Mouse (Mus musculus): ENCODE data around the gene Tsr2.

Gene Tsr2

DNA sequence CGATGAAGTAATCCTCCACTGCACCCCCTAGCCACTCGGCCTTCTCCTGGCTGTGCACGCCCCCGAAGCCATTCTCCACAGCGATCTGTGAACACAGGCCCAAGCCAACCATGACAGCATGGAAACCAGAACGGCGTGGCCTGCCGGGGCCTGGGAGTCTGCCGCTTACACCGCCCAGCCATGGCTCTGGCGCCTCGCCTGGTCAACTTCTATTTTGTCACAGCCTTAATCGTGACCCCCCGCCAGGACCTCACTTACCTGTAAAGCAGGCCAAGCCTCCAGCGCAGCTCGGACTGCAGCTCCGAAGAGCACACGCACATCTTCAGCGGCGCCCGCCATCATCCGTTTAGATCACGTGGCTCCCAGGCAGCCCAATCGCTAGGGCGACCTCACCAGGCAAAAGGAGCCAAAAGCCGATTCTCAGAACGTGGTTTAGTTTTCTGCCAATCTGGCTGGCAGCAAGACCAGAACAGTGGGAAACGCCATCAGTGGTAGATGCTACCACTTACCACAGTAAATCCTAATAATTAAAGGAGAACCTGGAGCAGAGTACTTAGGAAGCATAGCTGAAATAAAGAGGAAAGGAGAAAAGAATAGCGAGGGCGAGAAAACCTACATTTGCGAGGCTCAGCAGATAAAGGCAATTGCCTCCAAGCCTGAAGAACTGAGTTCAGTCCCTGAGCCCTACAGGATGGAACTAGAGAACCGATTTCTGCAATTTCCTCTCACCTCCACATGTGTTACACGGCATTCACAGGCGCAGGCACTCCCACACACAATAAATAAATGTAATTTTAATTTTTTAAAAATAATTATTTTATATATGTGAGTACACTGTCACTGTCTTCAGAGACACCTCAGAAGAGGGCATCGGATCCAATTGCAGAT, at the start of gene Tsr2:
Gene Tsr2 (minus strand): TSS at position 373 of the 888 bp plus-strand sequence.
- peak; percentile 78 for DNase-seq (ENCODE audit: low spot score)

DNA sequence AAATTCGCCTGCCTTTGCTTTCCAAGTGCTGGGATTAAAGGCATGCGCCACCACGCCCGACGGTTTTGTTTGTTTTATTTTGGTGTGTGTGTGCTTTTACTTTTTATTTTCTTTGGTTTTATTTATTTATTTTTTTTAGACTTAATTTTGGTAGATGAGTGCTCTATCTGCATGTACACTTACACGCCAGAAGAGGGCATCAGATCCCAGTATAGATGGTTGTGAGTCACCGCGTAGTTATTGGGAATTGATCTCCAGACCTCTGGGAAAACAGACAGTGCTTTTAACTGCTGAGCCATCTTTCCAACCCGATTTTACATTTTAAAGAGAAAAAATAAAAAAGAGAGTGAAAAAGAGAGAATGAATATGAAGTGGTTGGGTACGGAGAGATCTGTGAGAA, 36.4 kb upstream of the Tsr2 start:
- DNase-seq (ENCODE audit: low spot score) = no peak

GRCm38 (mm10) chrX:151130493-151130892, 34.1 kb upstream of the Tsr2 start:
- DNase-seq (ENCODE audit: low spot score) = no peak

DNA sequence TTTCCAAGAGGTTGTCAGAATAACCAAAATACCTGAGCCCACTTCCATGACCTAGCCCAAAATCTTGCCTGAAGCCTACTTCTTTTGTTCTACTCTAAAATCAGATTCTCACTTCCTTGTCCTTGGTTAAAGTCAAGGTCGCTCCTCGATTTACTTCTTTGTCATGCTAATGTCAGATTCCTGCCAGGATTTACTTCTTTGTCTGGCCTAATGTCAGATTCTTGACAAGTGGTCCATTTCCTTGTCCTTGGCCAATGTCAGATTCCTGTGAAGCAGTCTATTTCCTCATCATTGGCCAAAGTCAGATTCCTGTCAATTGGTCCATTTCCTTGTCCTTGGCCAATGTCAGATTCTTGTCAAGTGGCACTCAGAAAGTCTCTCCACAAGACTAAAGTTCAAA, 27.6 kb upstream of the Tsr2 start:
- DNase-seq (ENCODE audit: low spot score) = no peak

- peak; percentile 1 for DNase-seq (ENCODE audit: low spot score)
Measured at GRCm38 (mm10) chrX:151117432-151117831, 21.1 kb upstream of the Tsr2 start.

DNA sequence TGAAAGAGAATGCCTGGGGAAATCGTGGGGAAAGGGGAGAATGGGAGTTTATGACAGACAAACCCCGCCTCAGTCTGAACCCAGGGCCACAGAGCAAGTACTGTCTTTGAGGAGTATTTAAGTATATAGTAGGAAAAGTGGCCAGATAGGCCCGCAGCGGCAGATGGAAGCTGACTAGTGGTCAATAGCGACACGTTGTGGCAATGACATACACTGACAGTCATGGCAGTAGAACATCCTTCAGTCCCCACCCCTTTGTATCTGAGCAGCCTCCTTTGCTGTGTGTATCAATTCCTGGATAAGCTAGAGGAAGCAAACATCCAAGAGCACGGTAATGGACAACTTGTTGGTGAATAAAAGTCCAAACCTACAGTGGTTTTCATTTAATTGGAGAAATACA, 20.5 kb upstream of the Tsr2 start:
- DNase-seq (ENCODE audit: low spot score) = peak; percentile 1

DNA sequence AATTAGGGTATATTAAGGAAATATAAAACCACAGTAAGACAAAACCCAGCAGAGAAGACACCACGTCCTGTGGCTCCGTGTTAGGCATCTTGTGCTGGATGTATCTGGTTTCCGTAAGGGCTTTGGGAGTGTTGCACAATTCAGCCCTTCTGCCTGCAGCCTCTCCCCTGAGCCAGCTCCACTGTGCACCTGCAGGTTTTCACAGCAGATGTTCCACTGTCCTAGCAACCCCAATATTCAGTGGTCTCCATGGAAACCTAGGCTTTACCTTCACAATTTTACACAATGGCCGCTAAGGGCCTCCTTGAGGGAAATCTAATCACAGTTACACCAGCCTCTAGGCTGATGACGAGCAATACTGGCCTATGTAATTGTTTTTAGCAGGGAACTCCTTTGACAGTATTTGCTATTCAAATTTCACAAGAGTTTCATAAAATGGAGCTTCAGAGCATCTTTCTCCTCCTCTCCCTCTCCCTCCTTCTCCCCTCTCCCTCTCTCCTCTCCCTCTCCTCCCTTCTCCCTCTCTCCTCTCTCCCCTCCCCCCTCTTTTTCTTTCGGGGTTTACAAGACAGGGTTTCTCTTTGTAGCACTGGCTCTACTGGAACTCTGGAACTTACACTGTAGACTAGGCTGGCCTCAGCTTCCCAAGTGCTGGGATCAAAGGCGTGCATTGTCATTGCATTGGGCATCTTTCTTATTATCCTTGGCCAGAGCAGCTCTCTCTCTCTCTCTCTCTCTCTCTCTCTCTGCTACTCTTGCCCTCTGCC, 11.1 kb upstream of the Tsr2 start:
- no peak for DNase-seq (ENCODE audit: low spot score)

DNA sequence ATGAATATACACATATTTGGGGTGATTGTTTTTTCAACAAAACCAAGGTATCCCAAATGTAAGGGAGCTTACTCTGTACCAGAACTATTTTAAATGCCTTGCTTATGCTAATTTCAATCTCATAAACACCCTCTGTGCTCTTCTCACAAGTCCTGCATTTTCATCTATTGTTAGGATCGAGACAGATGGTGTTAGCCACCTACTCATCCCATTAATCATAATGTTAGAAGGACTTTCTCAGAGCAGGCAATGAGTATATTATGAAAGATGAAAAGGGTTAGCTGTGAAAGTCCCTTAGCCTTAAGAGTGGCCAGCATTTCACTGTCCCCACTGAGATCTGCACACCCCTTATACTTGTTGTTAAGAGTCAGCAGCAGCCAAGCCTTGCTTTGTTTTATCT, 8.9 kb downstream of the Tsr2 start:
- DNase-seq (ENCODE audit: low spot score) = no peak

DNA sequence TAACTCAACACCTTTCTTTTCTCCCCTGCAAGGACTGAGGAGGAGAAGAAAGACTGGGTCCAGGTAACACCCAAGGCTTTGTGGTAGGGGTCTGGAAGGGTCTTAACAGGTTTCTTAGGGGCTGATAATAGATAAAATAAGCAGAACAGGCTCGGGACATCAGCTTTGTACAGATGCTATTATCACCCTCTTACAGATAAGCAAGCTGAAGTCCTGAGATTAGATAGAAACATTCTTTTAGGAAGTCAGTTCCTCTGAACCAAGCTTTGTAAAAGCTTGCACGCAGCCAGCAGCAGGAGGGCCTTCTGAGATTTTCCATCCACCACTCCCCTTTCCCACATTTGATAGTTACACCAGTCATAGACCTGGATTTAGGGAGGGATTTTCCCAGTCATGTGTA, 10.7 kb downstream of the Tsr2 start:
- DNase-seq (ENCODE audit: low spot score) = no peak

DNA sequence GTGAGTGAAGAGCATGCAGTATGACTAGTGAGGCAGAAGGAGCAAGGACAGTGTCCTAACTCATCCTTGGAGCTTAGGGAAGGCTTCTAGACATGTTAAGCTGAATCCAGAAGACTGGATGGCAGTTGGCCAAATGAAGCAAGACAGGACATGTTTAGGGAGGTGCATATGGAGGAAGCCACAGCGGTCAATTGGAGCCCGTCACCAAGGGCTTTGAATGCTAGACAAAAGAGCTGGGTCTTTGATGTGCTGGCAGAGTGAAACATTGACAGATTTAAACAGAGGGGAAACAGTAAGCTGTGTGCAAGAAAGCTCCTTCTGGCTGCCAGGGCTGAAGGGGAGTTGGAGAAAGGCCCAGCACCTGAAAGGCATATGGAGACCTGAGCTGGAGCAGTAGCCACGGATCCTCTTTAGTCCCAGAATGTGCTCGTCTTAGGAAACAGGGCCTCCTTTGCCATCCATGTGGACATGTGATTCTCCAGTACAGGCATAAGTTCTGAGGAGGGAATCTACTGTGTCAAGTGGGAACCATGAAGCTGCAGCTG, 19.3 kb downstream of the Tsr2 start:
- no peak for DNase-seq (ENCODE audit: low spot score)

DNA sequence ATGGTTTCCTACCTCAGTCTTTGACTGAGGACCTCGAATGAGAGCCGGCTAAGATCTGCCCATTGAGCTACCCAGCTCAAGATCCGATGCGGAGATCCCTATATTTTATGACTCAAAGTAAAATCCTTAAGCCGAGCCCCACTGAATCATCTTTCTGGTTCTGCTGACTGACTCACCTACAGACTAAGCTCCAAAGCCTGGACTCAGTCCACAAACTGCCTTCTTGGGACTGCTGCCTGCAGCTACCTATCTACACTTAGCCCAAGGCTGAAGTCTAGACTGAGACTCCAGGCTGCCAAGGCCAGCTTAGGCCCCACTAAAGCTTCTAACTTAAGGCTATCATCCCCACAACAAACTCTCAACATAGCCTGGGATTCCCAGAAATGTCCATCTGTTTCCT, 20.3 kb downstream of the Tsr2 start:
- no peak for DNase-seq (ENCODE audit: low spot score)

DNA sequence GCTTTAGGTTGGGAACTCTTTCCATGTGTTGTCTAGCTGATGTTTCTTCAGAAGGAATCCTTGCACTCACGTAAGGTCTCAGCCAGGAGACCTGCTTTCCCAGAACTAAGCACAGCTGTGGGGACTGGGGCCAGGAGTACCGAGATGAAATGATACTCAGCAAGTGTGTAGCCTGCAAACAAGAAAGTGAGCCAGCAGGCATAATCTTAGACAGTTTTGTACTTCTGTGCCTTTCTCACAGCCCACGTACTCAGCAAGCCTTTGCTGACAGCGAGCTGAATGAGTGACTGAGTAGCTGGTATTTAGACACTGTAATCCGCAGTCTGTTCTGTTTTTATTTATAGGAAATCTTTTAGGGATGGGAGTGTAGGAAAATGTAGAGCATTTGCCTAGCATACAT, 28.5 kb downstream of the Tsr2 start:
- DNase-seq (ENCODE audit: low spot score) = no peak

- DNase-seq (ENCODE audit: low spot score) = no peak
Measured at GRCm38 (mm10) chrX:151066071-151066666, 30.2 kb downstream of the Tsr2 start.

DNA sequence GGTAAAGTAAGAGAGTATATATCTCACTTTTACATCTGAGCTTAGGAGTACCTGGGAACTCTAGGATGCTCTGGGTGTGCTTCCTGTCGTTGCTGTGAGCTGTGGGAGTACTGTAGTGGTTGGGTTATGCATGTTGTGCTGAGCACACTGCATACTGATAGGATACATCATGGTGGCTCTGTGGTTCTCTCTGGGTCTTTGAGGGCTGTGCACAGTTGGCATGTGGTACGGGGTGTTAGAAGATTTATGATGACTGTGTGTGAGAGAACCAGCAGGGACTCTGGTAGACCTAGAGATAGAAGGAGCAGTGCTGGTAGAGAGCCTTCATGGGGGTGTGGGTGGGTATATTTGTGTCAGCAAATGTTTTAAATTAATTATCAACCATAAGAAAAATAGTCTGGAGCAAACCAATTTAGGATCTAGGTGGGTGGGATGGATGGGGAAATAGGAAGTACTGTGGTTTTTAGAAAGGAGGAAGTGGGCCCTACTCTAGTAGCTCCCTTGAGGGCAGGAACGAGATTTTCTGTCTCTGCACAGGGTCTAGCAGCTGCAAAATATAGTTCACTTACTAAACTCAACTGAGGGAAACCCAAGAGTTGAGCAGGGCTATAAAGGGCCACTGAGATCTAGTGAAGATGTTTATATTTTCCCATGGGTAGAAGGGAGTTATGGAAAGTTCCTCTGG, 34.6 kb downstream of the Tsr2 start:
- DNase-seq (ENCODE audit: low spot score) = no peak

GRCm38 (mm10) chrX:151059346-151059745, 37.0 kb downstream of the Tsr2 start:
- DNase-seq (ENCODE audit: low spot score) = no peak

- no peak for DNase-seq (ENCODE audit: low spot score)
Measured at GRCm38 (mm10) chrX:151055559-151055958, 40.8 kb downstream of the Tsr2 start.

DNA sequence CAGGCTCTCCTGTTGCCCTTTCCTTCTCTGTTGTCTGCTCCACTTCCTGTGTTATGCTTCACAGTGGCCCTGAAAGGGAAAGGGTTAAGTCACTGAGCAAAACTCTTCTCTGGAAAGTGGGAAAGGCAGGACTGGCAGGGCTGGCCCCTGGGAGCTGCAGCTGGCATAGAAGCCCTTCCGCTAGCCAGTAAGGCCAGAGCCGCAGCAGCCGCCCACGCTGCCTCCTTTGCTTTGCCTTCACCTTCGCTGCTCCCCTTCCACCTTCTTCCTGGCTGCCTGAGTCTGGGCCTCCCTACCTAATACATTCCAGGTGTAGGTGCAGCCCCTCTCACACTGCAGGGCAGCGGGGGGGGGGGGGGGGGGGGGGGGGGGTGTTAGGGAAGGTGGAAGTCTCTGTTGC, 41.9 kb downstream of the Tsr2 start:
- DNase-seq (ENCODE audit: low spot score) = no peak

- DNase-seq (ENCODE audit: low spot score) = no peak
Measured at GRCm38 (mm10) chrX:151050337-151050736, 46.0 kb downstream of the Tsr2 start.

- DNase-seq (ENCODE audit: low spot score) = no peak
Measured at GRCm38 (mm10) chrX:151049661-151050215, 46.6 kb downstream of the Tsr2 start.

- DNase-seq (ENCODE audit: low spot score) = peak; percentile 2
Measured at GRCm38 (mm10) chrX:151047431-151048058, 48.8 kb downstream of the Tsr2 start.

DNA sequence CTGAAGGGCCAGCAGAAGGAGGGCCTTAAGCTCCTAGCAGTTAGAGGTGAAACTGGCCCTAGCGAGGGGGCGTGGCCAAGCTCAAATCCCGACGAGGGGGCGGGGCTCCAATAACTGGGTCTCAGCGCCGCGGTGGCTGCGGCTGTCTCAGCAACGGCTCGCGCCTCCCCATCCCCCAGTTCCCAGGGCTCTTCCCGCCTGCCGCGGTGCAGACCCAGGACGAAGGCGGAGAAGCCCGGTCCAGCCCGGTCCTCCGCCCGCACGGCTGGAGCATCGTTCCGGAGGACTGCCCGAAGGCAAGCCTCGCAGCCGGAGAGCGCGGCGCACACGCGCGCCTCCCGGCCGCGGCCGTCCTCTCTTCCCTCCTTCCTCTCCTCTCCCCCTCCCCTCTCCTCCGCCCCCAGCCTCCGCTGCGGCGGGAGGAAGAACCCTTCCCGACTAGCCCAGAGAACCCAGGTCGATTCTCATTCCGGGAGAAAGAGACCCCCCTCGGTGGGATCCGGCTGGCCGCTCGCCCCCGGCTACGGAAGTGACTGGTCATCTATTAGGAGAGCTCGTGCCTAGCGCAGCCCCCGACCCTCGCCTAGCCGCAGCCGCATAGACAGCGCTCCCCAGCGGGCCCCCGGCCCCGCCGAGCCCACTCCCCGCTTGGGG, 49.4 kb downstream of the Tsr2 start:
- no peak for DNase-seq (ENCODE audit: low spot score)
